Mouse (Mus musculus) forebrain, embryonic 10.5 days (tissue): ENCODE results near the gene Exosc1. TPM values are rescaled to one million over a fixed set of nuclear protein-coding genes. Genes with fewer than 3 reads are reported as not detected.

Source experiments
- DNase-seq: peaks from one replicate; pipeline ENCODE4 v3.0.0-alpha.2; 2017; ENCODE audit warnings: low spot score; ENCODE audit errors: extremely low spot score
- H3K27ac ChIP-seq: fragments of 300-500 bp; sonication (generic); 2 replicates; pipeline ENCODE4 v1.5.1; 2016; ENCODE audit warnings: mild to moderate bottlenecking
- H3K27me3 ChIP-seq: fragments of 300-500 bp; sonication (generic); 2 replicates; pipeline ENCODE4 v1.6.1; 2016; ENCODE audit warnings: mild to moderate bottlenecking; ENCODE audit not compliant: poor library complexity, severe bottlenecking
- H3K36me3 ChIP-seq: fragments of 300-500 bp; sonication (generic); replicated peaks from 2 replicates; pipeline ENCODE4 v1.6.1; 2016; ENCODE audit warnings: mild to moderate bottlenecking, moderate library complexity
- H3K4me1 ChIP-seq: fragments of 300-500 bp; sonication (generic); 2 replicates; pipeline ENCODE4 v1.6.1; 2016
- H3K4me3 ChIP-seq: fragments of 300-500 bp; sonication (generic); 2 replicates; pipeline ENCODE4 v1.5.1; 2016; ENCODE audit warnings: mild to moderate bottlenecking, moderate library complexity
- H3K9me3 ChIP-seq: fragments of 300-500 bp; sonication (generic); 2 replicates; pipeline ENCODE4 v1.6.1; 2016; ENCODE audit warnings: mild to moderate bottlenecking, moderate library complexity
- WGBS: fragments of 180-500 bp; shearing (Covaris S2); methylation state at CpG from one replicate; pipeline ENCODE4 v1.1.7; 2016; 5-methylcytosine and 5-hydroxymethylcytosine counted together
- polyA plus RNA-seq: library from polyadenylated mRNA; unstranded; fragments of >200 nt; fragmentation: Nextera tagmentation; extraction: Ambion mirVana; gene quantifications from 2 replicates; pipeline ENCODE4 v1.2.1, GENCODE M21; 2016

Gene Exosc1
- polyA plus RNA-seq, 1 experiment from 2014 or later, result 103 TPM

DNA sequence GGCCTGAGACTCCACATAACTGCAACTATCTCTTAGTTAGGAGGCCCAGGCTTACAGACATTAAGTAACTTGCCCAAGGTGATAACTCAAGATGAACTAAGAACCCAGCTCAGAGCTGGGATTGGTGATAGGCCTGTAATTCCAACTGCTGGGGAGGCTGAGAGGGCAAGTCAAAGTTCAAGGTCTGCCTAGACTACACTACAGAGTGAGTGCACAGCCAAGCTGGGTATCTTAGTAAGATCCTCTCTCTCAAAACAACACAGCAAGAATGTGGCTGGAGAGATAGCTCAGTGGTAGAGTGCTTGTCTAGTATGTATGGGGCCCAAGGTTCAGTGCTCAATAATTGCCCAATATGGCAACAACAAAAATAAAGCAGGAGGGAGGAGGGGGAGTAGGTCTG, 45.0 kb downstream of the Exosc1 start:
- DNase-seq, result no peak
- H3K9me3 ChIP-seq, result no peaks in the 10 kb centered on the region
- no peaks in the 10 kb centered on the region for H3K4me1 ChIP-seq
- peaks cover 94% of the 10 kb centered on the region for H3K36me3 ChIP-seq
- no peak overlapping the region for H3K27ac ChIP-seq
- no peak overlapping the region for H3K4me3 ChIP-seq
- H3K27me3 ChIP-seq, result no peaks in the 10 kb centered on the region

DNA sequence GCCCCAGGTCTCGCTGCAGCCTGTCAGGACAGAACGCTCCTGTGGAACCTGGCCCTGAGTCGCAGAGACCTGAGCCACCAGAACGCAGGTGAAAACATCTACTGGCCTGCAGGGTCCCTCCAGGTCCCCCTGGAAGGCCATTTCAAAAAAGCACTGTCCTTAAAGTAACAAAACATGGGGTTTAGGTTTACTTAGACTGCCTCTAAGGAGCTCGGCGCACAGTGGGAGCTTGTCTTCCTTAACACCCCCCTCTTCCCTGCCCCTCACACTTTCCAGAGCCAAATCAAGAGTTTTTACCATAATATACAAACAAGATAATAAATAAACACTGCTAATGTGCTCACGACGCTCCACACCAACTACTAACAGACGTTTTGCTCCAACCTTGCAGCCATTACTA, 49.3 kb downstream of the Exosc1 start:
- Histone ChIP-seq H3K4me3 (no peak overlapping the region), H3K9me3 (no peaks in the 10 kb centered on the region), H3K27ac (no peak overlapping the region), H3K4me1 (no peaks in the 10 kb centered on the region), H3K36me3 (peaks cover 97% of the 10 kb centered on the region), H3K27me3 (no peaks in the 10 kb centered on the region)
- 97% methylated on average over 9 of the region's 9 CpGs for WGBS
- DNase-seq, result no peak

DNA sequence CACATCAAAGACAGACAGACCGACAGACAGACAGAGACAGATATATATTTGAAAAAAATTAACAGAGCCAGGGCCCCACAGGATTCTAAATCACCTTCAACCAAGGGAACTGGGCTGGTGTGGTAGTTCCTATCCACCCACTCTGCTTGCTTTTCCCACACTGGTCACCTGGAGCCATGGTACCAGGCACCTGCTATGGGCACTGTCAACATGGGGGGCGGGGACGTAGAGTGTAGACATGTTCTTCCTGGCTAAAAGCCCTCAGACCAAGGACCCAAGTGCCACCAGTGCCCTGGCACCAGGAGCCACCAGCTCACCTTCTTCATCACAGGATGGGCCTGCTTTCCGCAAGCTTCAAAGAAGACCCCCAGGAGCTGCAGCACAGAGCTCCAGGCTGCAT, 51.4 kb downstream of the Exosc1 start:
- Histone ChIP-seq H3K27ac (no peak overlapping the region), H3K9me3 (no peaks in the 10 kb centered on the region), H3K36me3 (peaks cover 97% of the 10 kb centered on the region), H3K27me3 (no peaks in the 10 kb centered on the region), H3K4me1 (no peaks in the 10 kb centered on the region), H3K4me3 (no peak overlapping the region)
- 97% methylated on average over 4 of the region's 4 CpGs for WGBS
- no peak for DNase-seq

DNA sequence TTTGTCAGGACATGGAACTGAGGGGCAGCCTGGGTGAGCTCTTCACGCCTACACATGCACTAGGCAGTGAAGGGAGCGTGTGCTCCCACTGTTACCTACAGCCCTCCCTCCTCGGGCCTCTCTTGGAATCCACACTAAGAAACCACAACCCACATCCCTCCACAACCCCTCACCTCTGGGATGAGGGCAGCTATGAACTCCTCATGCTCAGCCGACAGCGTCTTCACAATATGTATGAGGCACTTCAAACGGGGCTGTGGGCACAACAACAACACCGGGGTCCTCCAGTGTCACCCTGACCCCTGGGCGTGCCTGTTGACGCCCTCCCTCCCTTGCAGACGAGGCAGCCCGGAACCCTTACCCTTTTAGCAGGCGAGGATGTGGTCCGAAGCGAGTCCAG, 58.9 kb downstream of the Exosc1 start:
- H3K27me3 ChIP-seq, result no peaks in the 10 kb centered on the region
- no peak overlapping the region for H3K4me3 ChIP-seq
- H3K9me3 ChIP-seq, result no peaks in the 10 kb centered on the region
- peaks cover 98% of the 10 kb centered on the region for H3K36me3 ChIP-seq
- no peak for DNase-seq
- H3K27ac ChIP-seq, result no peak overlapping the region
- 94% methylated on average over 14 of the region's 14 CpGs for WGBS
- H3K4me1 ChIP-seq, result no peaks in the 10 kb centered on the region

Other genes with a start within 250 kb of the Exosc1 start
- gene Slit1, start 189.8 kb downstream of the Exosc1 start, polyA plus RNA-seq, result 0.73 and 1.4 TPM in 2 replicates
- 49.7 and 50.9 TPM in 2 replicates for gene Arhgap19, start 131.4 kb downstream of the Exosc1 start, polyA plus RNA-seq
- gene Frat1, start 103.5 kb downstream of the Exosc1 start, polyA plus RNA-seq, result 10.9 and 11.8 TPM in 2 replicates
- 5.4 and 5.5 TPM in 2 replicates for gene Frat2, start 85.3 kb downstream of the Exosc1 start, polyA plus RNA-seq
- gene Rrp12, start 37.2 kb downstream of the Exosc1 start, polyA plus RNA-seq, result 43.8 and 43.9 TPM in 2 replicates
- gene Pgam1, start 21.5 kb downstream of the Exosc1 start, polyA plus RNA-seq, result 1,170 and 1,238 TPM in 2 replicates
- gene Zdhhc16, start 57 bp upstream of the Exosc1 start, polyA plus RNA-seq, result 85.8 and 92.4 TPM in 2 replicates
- gene Mms19, start 47.7 kb upstream of the Exosc1 start, polyA plus RNA-seq, result 35.3 and 42.3 TPM in 2 replicates
- gene Ubtd1, start 48.3 kb upstream of the Exosc1 start, polyA plus RNA-seq, result 9.2 and 9.6 TPM in 2 replicates
- 0.42 TPM in 1 of 2 replicates, not detected in the other for gene Ankrd2, start 102.6 kb upstream of the Exosc1 start, polyA plus RNA-seq
- 0.95 and 1.3 TPM in 2 replicates for gene Hoga1, start 112.2 kb upstream of the Exosc1 start, polyA plus RNA-seq
- gene 4933411K16Rik, start 118.8 kb upstream of the Exosc1 start, polyA plus RNA-seq, result not detected in 2 replicates
- 43.1 and 43.4 TPM in 2 replicates for gene Morn4, start 152.9 kb upstream of the Exosc1 start, polyA plus RNA-seq
- gene Pi4k2a, start 157.0 kb upstream of the Exosc1 start, polyA plus RNA-seq, result 21.3 and 23.3 TPM in 2 replicates
- 23.5 and 23.9 TPM in 2 replicates for gene Avpi1, start 195.6 kb upstream of the Exosc1 start, polyA plus RNA-seq
- 2.4 and 3.1 TPM in 2 replicates for gene Marveld1, start 214.0 kb upstream of the Exosc1 start, polyA plus RNA-seq
- 27.0 and 30.3 TPM in 2 replicates for gene Zfyve27, start 230.5 kb upstream of the Exosc1 start, polyA plus RNA-seq